7 mouse cellular contexts compared by ENCODE assay signal in genomic region chr12:110484824-110485584, GRCm38 (mm10). TPM values are rescaled to one million over a fixed set of nuclear protein-coding genes. Genes with fewer than 3 reads are reported as not detected.
DNase-seq lines count a peak whose midpoint lies in the region; ATAC-seq and TF ChIP-seq lines count a peak whose summit lies in the region.

No protein-coding gene starts in this region.

- peaks cover 22% of the 10 kb centered on the region; the same call in 1 of the 2 replicates for H3K4me1 ChIP-seq in lung, postnatal 0 days (ENCODE audit: insufficient read depth, low read depth, low read length)
- H3K4me1 ChIP-seq in hindbrain, embryonic 12.5 days, result peaks cover 38% of the 10 kb centered on the region

- H3K36me3 ChIP-seq in lung, postnatal 0 days (ENCODE audit: insufficient read depth, low read length), result no peaks in the 10 kb centered on the region
- H3K36me3 ChIP-seq in hindbrain, embryonic 12.5 days, result peaks cover 7% of the 10 kb centered on the region

- H3K27me3 ChIP-seq in lung, postnatal 0 days (replicated peaks; ENCODE audit: insufficient read depth, low read length), result no peaks in the 10 kb centered on the region
- H3K27me3 ChIP-seq in hindbrain, embryonic 12.5 days, result no peaks in the 10 kb centered on the region

- DNase-seq in lung, postnatal 0 days (ENCODE audit: low spot score), result no peak
- no peak for DNase-seq in lung, postnatal 36 days
- DNase-seq in c-Kit-positive CD71-positive TER-119-positive erythroid progenitor cells, embryonic 14.5 days (ENCODE audit: low spot score), result peak; percentile 73
- DNase-seq in layer of hippocampus, postnatal 14 days (ENCODE audit: low spot score in 2 of 2), result no peak
- DNase-seq in thymus, postnatal 36 days, result no peak

- H3K4me3 ChIP-seq in lung, postnatal 0 days (ENCODE audit: low read depth, low read length), result peak overlapping the region; percentile 48
- peak overlapping the region; percentile 56 for H3K4me3 ChIP-seq in hindbrain, embryonic 12.5 days

- under 1% methylated on average over 17 of the region's 17 CpGs for WGBS in lung, postnatal 0 days
- 3% methylated on average over 17 of the region's 17 CpGs for WGBS in hindbrain, embryonic 12.5 days

- peak overlapping the region; percentile 88 for H3K9ac ChIP-seq in lung, postnatal 0 days (replicated peaks; ENCODE audit: low read depth)
- H3K9ac ChIP-seq in hindbrain, embryonic 12.5 days, result peak overlapping the region; percentile 85

- TF ChIP-seq EP300 in lung, postnatal 0 days (IDR thresholded peaks at IDR 0.05), result no peak

- H3K4me2 ChIP-seq in lung, postnatal 0 days (replicated peaks; ENCODE audit: low read depth, low read length), result peak overlapping the region; percentile 84
- peak overlapping the region; percentile 78 for H3K4me2 ChIP-seq in hindbrain, embryonic 12.5 days (replicated peaks)

- peak; percentile 8 for ATAC-seq in lung, postnatal 0 days
- ATAC-seq in hindbrain, embryonic 12.5 days (ENCODE audit: low FRiP score), result peak; percentile 35; the same call in 1 of the 2 replicates
- peak; percentile 55 for ATAC-seq in megakaryocyte-erythroid progenitor cell, adult 5-6 weeks (replicated peaks; ENCODE audit: low FRiP score, low TSS enrichment, poor library complexity, severe bottlenecking)

- TF ChIP-seq CTCF in lung, postnatal 0 days (IDR thresholded peaks at IDR 0.05), result no peak

- H3K27ac ChIP-seq in lung, postnatal 0 days (ENCODE audit: low read length), result peak overlapping the region; percentile 96
- peak overlapping the region; percentile 97 for H3K27ac ChIP-seq in hindbrain, embryonic 12.5 days

- no peaks in the 10 kb centered on the region for H3K9me3 ChIP-seq in lung, postnatal 0 days (ENCODE audit: low read length)
- no peaks in the 10 kb centered on the region for H3K9me3 ChIP-seq in hindbrain, embryonic 12.5 days (replicated peaks)

RNA-seq across cellular contexts. Expression of gene Ppp2r5c, which starts 38.1 kb away (rescaled TPM):
- 102 and 105 TPM in 2 replicates for polyA plus RNA-seq in lung, postnatal 0 days (2015; fragmentation: Nextera tagmentation; extraction: Ambion mirVana)
- polyA plus RNA-seq in hindbrain, embryonic 12.5 days (2016; fragmentation: Nextera tagmentation; extraction: Ambion mirVana), result 153 and 163 TPM in 2 replicates
- 99.2 and 117 TPM in 2 replicates for total RNA-seq in megakaryocyte-erythroid progenitor cell, adult 5-6 weeks (2014; fragmentation: Nextera tagmentation)
- 223 and 234 TPM in 2 replicates for total RNA-seq in megakaryocyte-erythroid progenitor cell, adult 5-6 weeks (2017)
- 100 to 1,000 TPM; 250 to 255 TPM for total RNA-seq in layer of hippocampus, postnatal 14 days (2021)
